Mouse (Mus musculus) large intestine, adult 2 months (tissue): ENCODE results near the gene B430305J03Rik. TPM values are rescaled to one million over a fixed set of nuclear protein-coding genes. Genes with fewer than 3 reads are reported as not detected.

Source experiments
- DNase-seq: peaks from one replicate; pipeline ENCODE4 v3.0.0-alpha.2; 2012; ENCODE audit warnings: low read depth, low spot score
- WGBS: fragments of 180-500 bp; shearing (Covaris S2); methylation state at CpG from one replicate; pipeline ENCODE4 v1.1.7; 2018; 5-methylcytosine and 5-hydroxymethylcytosine counted together
- polyA plus RNA-seq: library from polyadenylated mRNA; depleted of rRNA; stranded (reverse); fragments of >200 nt; gene quantifications from 2 replicates; pipeline ENCODE4 v1.2.3, GENCODE M21; 2012; rRNA removed

Gene B430305J03Rik
- polyA plus RNA-seq, 1 experiment, result 0.06 TPM

GRCm38 (mm10) chr3:61358107-61358506, 7.6 kb downstream of the B430305J03Rik start:
- 36% methylated on average over 6 of the region's 6 CpGs for WGBS
- no peak for DNase-seq

- no peak for DNase-seq
- 73% methylated on average over 1 of the region's 1 CpGs for WGBS
These were observed 10.3 kb downstream of the B430305J03Rik start for GRCm38 (mm10) chr3:61355464-61355863.

- 60% methylated on average over 1 of the region's 1 CpGs for WGBS
- DNase-seq, result no peak
These were observed 16.3 kb downstream of the B430305J03Rik start for GRCm38 (mm10) chr3:61349433-61349832.

- WGBS, result 79% methylated on average over 4 of the region's 4 CpGs
- no peak for DNase-seq
These were observed 17.6 kb downstream of the B430305J03Rik start for GRCm38 (mm10) chr3:61348036-61348614.

- WGBS, result 15% methylated on average over 1 of the region's 1 CpGs
- DNase-seq, result no peak
These were observed 20.1 kb downstream of the B430305J03Rik start for GRCm38 (mm10) chr3:61345636-61346035.

GRCm38 (mm10) chr3:61344031-61344430, 21.7 kb downstream of the B430305J03Rik start:
- no peak for DNase-seq
- 36% methylated on average over 7 of the region's 7 CpGs for WGBS

- no peak for DNase-seq
- 51% methylated on average over 5 of the region's 5 CpGs for WGBS
These were observed 25.4 kb downstream of the B430305J03Rik start for GRCm38 (mm10) chr3:61340321-61340720.

- no peak for DNase-seq
- 88% methylated on average over 3 of the region's 3 CpGs for WGBS
These were observed 28.5 kb downstream of the B430305J03Rik start for GRCm38 (mm10) chr3:61337230-61337629.

GRCm38 (mm10) chr3:61336205-61336604, 29.5 kb downstream of the B430305J03Rik start:
- WGBS, result 24% methylated on average over 2 of the region's 2 CpGs
- no peak for DNase-seq

GRCm38 (mm10) chr3:61321632-61322031, 44.1 kb downstream of the B430305J03Rik start:
- DNase-seq, result no peak
- 78% methylated on average over 6 of the region's 6 CpGs for WGBS

GRCm38 (mm10) chr3:61320031-61320430, 45.7 kb downstream of the B430305J03Rik start:
- WGBS, result 89% methylated on average over 2 of the region's 2 CpGs
- DNase-seq, result no peak

GRCm38 (mm10) chr3:61315002-61315401, 50.7 kb downstream of the B430305J03Rik start:
- WGBS, result 30% methylated on average over 2 of the region's 2 CpGs
- no peak for DNase-seq

Other genes with a start within 250 kb of the B430305J03Rik start
- gene Rap2b, start 4.3 kb downstream of the B430305J03Rik start, polyA plus RNA-seq, result 2.1 and 3.0 TPM in 2 replicates